Mouse (Mus musculus) adrenal gland, adult 2 months (tissue): ENCODE data around the gene Gm49342. TPM values are rescaled to one million over a fixed set of nuclear protein-coding genes. Genes with fewer than 3 reads are reported as not detected.
A peak's percentile ranks its signal among the peaks of the same experiment; 100 is the strongest.

ENCODE experiments used
- DNase-seq: peaks from one replicate; pipeline ENCODE4 v3.0.0; 2021
- polyA plus RNA-seq: library from polyadenylated mRNA; depleted of rRNA; stranded (reverse); fragments of >200 nt; gene quantifications from 2 replicates; pipeline ENCODE4 v1.2.3, GENCODE M21; 2012; rRNA removed
- total RNA-seq, 2 experiments: library from RNA; stranded (reverse); gene quantifications; 2 replicates each; pipeline ENCODE4 v1.2.3; 2021

Gene Gm49342
- total and polyA plus RNA-seq, 3 experiments, result 2.9 to 64.1 (median 45.4) TPM

DNA sequence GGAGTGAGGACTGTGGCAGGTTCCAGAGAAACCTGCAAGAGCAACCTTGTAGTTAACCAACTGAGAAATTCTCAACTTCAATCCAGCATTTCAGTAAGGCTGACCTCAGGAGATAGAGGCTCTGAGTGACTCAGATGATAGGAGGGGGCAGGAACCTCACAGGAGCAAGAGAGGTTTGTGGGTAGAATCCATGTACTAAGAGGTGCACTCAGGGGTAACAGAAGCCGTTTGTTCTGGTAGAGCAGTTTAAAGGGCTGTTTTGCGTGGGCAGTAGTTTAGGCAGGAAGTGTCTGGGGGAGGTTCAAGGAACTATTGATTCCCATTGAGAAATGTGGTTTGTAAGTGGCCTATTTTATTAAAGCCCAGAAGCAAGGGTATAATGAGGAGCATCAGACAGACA is 36.9 kb downstream of the Gm49342 start:
- DNase-seq, result no peak

DNA sequence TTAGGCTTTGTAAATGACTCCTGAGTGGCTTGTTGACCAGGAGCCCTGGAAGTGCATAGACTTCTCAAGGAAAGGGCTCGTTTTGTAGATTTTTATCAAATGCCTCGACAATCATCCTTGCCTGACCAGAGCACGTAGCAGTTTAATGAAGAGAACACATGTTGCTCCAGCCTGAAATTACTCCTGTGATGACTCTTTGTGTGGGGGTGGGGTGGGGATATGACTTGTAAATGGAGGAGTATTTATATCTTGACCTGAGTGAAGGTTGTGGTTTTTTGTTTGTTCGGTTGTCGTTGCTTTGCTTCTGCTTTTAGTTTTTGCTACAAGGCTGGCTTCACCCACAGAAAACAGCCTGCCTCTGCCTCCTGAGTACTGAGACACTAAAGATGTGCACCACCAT is 37.5 kb downstream of the Gm49342 start:
- DNase-seq, result no peak

DNA sequence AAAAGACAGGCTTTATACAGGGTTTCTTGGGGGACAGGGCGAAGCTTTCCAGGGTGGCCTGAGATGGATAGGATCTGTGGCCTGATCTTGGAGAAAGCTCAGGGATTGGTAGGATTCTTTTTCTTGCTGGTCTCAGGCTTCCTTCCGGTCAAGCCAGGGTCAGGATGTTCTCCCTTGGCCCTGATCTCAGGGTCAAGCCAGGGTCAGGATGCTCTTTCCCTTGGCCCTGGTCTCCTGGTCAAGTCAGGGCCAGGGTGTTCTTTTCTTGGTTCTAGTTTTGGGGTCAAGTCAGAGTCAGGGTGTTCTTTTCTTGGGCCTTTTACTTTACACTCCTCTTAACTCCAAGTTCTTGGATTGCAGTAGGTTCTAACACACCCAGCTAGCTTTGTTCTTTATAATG is 43.4 kb downstream of the Gm49342 start:
- peak; percentile 53 for DNase-seq

DNA sequence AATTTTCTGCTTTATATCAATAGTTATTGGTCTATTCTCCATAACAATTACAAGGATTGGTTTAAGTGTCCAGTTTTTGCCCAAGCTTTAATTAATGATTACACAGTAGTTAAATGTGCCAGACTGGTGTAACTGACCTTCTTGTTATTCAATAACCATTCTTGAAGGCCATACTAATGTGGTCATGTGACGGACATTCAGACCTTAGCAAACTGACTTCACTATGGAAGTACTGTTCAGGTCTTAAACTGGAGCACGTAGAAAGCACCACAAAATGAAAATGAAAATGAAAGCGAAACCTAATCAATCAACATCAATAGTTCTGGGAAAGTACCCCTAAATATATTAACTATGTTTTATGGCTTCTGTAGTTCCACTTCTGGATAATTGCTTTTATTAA is 46.7 kb downstream of the Gm49342 start:
- no peak for DNase-seq

DNA sequence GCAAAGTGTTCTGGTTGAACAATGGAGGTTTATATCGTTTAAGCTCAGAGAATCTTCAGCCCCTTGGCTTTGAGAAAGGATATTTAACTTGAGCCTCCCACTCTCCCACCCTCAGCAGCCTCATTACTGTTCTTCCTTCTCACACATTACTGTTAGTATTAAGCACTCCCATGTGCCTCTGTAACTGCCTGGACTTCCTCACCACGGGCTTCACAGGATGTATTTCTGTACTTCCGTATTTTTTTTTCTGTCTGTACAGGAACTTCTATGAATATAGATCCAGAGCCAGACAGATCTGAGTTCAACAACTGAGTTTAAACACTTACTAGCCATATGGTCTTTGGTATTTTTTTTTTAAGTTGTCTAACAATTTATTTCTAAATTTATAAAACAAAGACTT is 52.8 kb downstream of the Gm49342 start:
- DNase-seq, result no peak

DNA sequence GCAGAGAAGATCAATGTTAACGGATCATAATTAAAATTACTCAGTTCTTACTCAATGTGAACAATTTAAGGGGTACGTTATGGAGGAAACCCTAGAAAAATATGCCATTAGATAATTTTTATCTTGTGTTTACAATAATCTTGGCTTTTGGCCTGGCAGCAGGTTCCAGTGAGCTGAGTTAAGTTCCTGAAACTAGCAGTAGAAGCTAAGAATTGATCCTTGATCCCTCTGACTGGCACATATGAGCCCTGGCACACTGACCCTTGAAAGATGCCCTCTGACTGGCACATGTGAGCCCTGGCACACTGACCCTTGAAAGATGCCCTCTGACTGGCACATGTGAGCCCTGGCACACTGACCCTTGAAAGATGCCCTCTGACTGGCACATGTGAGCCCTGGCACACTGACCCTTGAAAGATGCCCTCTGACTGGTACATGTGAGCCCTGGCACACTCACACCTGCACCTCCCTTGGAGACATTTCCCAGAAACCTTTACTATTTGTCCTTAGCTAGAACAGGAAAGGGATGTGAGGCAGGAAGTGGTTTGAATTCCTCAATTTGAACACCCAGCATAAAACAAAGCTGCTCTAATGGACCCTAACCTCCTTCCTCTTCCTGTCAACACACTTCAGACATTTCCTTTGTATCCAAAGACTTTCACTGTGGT is 53.8 kb downstream of the Gm49342 start:
- DNase-seq, result no peak

DNA sequence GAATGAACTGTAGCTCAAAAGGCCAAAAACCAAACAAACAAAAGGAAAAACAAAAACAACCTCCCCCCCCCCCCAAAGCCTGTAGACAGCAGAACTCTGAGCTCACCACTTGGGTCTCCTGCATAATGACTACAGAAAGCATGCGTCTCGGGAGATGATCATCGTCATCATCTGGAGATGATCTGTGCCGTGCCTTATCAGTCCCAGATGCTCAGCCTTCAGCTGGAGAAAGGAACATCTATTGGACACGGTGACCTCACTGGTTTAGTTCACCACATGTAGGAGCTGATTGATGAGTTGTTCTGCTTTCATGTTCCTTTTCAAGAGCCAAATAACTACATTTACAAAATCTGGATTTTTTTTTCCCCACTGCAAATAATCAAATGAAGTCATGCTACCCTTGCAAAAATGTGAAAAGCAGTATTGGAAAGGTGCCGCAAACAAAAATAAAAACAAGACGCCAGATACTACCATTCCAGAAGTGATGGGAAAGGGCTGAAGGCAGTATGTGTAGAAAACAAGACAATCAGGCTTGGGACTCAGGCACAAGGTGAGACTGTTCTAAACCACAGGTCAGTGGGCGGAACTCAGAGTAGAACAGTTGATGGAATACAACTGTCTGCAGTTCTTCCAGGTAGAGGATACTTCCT is 63.0 kb downstream of the Gm49342 start, which contains the start of gene Rnase10:
TSS of gene Rnase10 (plus strand) at position 600 of the 650 bp plus-strand sequence.
- no peak for DNase-seq

DNA sequence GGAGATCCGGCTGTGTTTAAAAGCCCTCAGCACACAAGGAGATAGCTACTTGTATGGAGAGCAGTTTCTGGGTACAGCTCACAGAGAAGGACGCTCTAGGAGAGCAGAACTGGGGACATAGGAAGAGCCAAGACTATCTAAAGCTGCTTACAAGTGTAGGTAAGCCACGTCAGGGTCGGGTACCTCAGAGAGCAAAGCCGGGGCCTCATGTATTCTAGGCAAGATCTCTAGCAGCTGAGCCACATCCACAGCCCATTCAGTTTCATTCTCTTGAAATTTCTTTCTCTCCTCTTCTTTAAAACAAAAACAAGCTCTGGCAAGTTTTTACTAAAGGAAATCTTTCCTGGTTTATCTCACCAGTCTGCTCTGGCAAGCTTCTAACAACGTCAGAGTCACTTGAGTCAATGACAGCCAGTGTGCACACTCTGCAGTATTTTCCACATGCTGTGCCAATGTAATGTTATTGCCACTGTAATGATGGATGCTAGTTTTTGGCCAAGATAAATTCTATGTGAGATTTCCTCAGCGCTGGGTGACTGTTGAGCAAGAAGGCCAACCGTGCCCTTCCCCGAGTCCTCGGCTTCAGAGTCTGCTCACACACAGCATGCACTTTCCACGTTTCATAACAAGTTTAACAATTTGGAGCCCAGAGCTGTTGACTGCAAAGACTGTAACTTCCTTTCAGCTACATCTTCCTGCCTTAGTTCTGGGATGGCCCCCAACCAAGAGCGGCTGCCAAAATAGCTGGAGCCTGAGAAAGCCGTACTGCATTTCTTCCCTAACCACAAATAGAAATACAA is 63.8 kb downstream of the Gm49342 start:
- DNase-seq, result peak; percentile 86

DNA sequence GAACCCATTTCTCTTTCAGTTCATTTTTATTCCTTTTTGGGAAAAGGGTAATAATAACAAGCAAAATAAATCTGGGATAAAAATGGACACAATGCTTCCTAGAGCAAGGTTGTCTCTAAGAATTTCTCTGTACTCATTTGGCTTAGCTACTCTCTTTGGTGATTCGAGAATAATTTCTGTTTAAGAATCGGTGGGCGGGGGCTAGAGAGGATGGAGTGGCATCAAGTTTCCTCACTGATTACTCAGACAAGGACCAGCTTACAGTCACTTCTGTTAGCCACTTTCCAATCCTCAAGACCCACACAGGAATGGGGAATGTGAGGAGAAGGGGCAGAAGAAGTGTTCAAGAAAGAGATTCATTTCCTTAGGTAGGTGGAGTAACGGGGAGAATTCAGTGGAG is 64.5 kb downstream of the Gm49342 start:
- no peak for DNase-seq

DNA sequence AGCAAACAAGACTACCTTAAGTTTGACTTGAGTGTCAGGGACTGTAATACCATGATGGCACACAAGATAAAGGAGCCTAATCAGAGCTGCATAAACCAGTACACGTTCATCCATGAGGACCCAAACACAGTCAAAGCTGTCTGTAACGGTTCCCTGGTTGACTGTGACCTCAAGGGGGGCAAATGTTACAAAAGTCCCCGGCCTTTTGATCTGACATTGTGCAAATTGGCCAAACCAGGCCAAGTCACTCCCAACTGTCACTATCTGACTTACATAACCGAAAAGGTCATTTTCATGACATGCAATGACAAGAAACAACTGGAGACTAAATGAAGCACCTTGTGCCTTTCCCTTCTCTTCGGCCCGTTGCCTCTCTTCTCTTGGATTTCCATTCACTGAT is 65.3 kb downstream of the Gm49342 start:
- peak; percentile 60 for DNase-seq

Other genes with a start within 250 kb of the Gm49342 start
- gene Olfr748, start 237.1 kb upstream of the Gm49342 start, total RNA-seq, result not detected
- not detected in 2 replicates for gene Olfr748, start 237.1 kb upstream of the Gm49342 start, polyA plus RNA-seq
- not detected for gene Olfr749, start 199.4 kb upstream of the Gm49342 start, total RNA-seq
- not detected in 2 replicates for gene Olfr749, start 199.4 kb upstream of the Gm49342 start, polyA plus RNA-seq
- 10 to 100 TPM; 29.6 to 45.5 TPM for gene Ttc5, start 159.0 kb upstream of the Gm49342 start, total RNA-seq
- 14.1 and 15.5 TPM in 2 replicates for gene Ttc5, start 159.0 kb upstream of the Gm49342 start, polyA plus RNA-seq
- gene Ccnb1ip1, start 136.8 kb upstream of the Gm49342 start, total RNA-seq, result not detected
- gene Ccnb1ip1, start 136.8 kb upstream of the Gm49342 start, polyA plus RNA-seq, result not detected in 2 replicates
- 10 to 100 TPM; 22.3 to 26.0 TPM for gene Parp2, start 136.7 kb upstream of the Gm49342 start, total RNA-seq
- gene Parp2, start 136.7 kb upstream of the Gm49342 start, polyA plus RNA-seq, result 3.5 and 4.0 TPM in 2 replicates
- 10 to 100 TPM; 15.5 to 17.5 TPM for gene Tep1, start 74.0 kb upstream of the Gm49342 start, total RNA-seq
- gene Tep1, start 74.0 kb upstream of the Gm49342 start, polyA plus RNA-seq, result 16.0 and 18.9 TPM in 2 replicates
- 1 to 10 TPM in 1 of 2 experiments, under 1 TPM in 1; 0.46 to 1.0 TPM for gene Klhl33, start 47.0 kb upstream of the Gm49342 start, total RNA-seq
- 0.45 and 1.0 TPM in 2 replicates for gene Klhl33, start 47.0 kb upstream of the Gm49342 start, polyA plus RNA-seq
- gene Osgep, start 19.6 kb upstream of the Gm49342 start, total RNA-seq, result 10 to 100 TPM; 37.7 to 45.0 TPM
- gene Osgep, start 19.6 kb upstream of the Gm49342 start, polyA plus RNA-seq, result 149 and 171 TPM in 2 replicates
- gene Apex1, start 19.5 kb upstream of the Gm49342 start, total RNA-seq, result 10 to 100 TPM; 54.7 to 80.9 TPM
- 20.9 and 27.1 TPM in 2 replicates for gene Apex1, start 19.5 kb upstream of the Gm49342 start, polyA plus RNA-seq
- 10 to 100 TPM; 56.7 to 69.6 TPM for gene Pip4p1, start 13.7 kb upstream of the Gm49342 start, total RNA-seq
- 120 and 125 TPM in 2 replicates for gene Pip4p1, start 13.7 kb upstream of the Gm49342 start, polyA plus RNA-seq
- gene Pnp, start 13.4 kb upstream of the Gm49342 start, total RNA-seq, result 10 to 100 TPM; 31.2 to 46.1 TPM
- 10.1 and 12.3 TPM in 2 replicates for gene Pnp, start 13.4 kb upstream of the Gm49342 start, polyA plus RNA-seq
- 1 to 10 TPM; 1.5 to 2.5 TPM for gene Pnp2, start 11.5 kb downstream of the Gm49342 start, total RNA-seq
- gene Pnp2, start 11.5 kb downstream of the Gm49342 start, polyA plus RNA-seq, result 0.37 and 0.49 TPM in 2 replicates
- under 1 TPM; 0.24 to 0.26 TPM for gene Rnase10, start 63.2 kb downstream of the Gm49342 start, total RNA-seq
- gene Rnase10, start 63.2 kb downstream of the Gm49342 start, polyA plus RNA-seq, result not detected in 2 replicates
- not detected for gene Rnase9, start 97.4 kb downstream of the Gm49342 start, total RNA-seq
- gene Rnase9, start 97.4 kb downstream of the Gm49342 start, polyA plus RNA-seq, result not detected in 2 replicates
- gene Rnase11, start 105.6 kb downstream of the Gm49342 start, total RNA-seq, result not detected
- gene Rnase11, start 105.6 kb downstream of the Gm49342 start, polyA plus RNA-seq, result not detected in 2 replicates
- not detected for gene Rnase12, start 113.1 kb downstream of the Gm49342 start, total RNA-seq
- not detected in 2 replicates for gene Rnase12, start 113.1 kb downstream of the Gm49342 start, polyA plus RNA-seq
- under 1 TPM in 1 of 2 experiments, not detected in 1; 0.06 TPM for gene Olfr750, start 129.9 kb downstream of the Gm49342 start, total RNA-seq
- not detected in 2 replicates for gene Olfr750, start 129.9 kb downstream of the Gm49342 start, polyA plus RNA-seq
- gene Rnase4, start 146.6 kb downstream of the Gm49342 start, total RNA-seq, result 10 to 100 TPM; 45.5 to 71.4 TPM
- gene Rnase4, start 146.6 kb downstream of the Gm49342 start, polyA plus RNA-seq, result 33.7 and 34.7 TPM in 2 replicates
- 1 to 10 TPM; 4.4 to 7.7 TPM for gene Ang, start 146.6 kb downstream of the Gm49342 start, total RNA-seq
- gene Ang, start 146.6 kb downstream of the Gm49342 start, polyA plus RNA-seq, result 2.9 and 3.2 TPM in 2 replicates
- gene Eddm3b, start 169.9 kb downstream of the Gm49342 start, total RNA-seq, result not detected
- not detected in 2 replicates for gene Eddm3b, start 169.9 kb downstream of the Gm49342 start, polyA plus RNA-seq
- gene Rnase6, start 179.4 kb downstream of the Gm49342 start, total RNA-seq, result 1 to 10 TPM; 1.5 to 1.6 TPM
- gene Rnase6, start 179.4 kb downstream of the Gm49342 start, polyA plus RNA-seq, result 0.89 and 0.92 TPM in 2 replicates
- gene Rnase1, start 202.3 kb downstream of the Gm49342 start, total RNA-seq, result 1 to 10 TPM in 1 of 2 experiments, not detected in 1; 2.3 TPM
- not detected in 2 replicates for gene Rnase1, start 202.3 kb downstream of the Gm49342 start, polyA plus RNA-seq
- gene Rnase2b, start 217.7 kb downstream of the Gm49342 start, total RNA-seq, result not detected
- not detected in 2 replicates for gene Rnase2b, start 217.7 kb downstream of the Gm49342 start, polyA plus RNA-seq